Mouse (Mus musculus) lung, adult 2 months (tissue): ENCODE data around the gene Cnn3.

ENCODE experiments used
- CTCF ChIP-seq: fragments of 200-500 bp; IDR thresholded peaks from 2 replicates; pipeline ENCODE4 v1.5.1; 2011; ENCODE audit warnings: mild to moderate bottlenecking, low read length, control low read depth; ENCODE audit not compliant: insufficient read depth
- POLR2A ChIP-seq: fragments of 200-500 bp; IDR thresholded peaks from 2 replicates; pipeline ENCODE4 v1.6.1; 2011; ENCODE audit warnings: low read depth, mild to moderate bottlenecking, control low read depth, low read length, borderline replicate concordance; ENCODE audit errors: extremely low read depth

- no peak for TF ChIP-seq CTCF
- TF ChIP-seq POLR2A = no peak
Measured at GRCm38 (mm10) chr3:121464733-121465305, 38.5 kb downstream of the Cnn3 start.
